Mouse (Mus musculus) c-Kit-positive CD71-positive TER-119-positive erythroid progenitor cells, embryonic 14.5 days (primary cell): ENCODE measurements around the gene Rpl36a.

ENCODE experiments used
- DNase-seq: peaks from one replicate; pipeline ENCODE4 v3.0.0-alpha.2; 2013; ENCODE audit warnings: low spot score

Rpl36a gene

DNA sequence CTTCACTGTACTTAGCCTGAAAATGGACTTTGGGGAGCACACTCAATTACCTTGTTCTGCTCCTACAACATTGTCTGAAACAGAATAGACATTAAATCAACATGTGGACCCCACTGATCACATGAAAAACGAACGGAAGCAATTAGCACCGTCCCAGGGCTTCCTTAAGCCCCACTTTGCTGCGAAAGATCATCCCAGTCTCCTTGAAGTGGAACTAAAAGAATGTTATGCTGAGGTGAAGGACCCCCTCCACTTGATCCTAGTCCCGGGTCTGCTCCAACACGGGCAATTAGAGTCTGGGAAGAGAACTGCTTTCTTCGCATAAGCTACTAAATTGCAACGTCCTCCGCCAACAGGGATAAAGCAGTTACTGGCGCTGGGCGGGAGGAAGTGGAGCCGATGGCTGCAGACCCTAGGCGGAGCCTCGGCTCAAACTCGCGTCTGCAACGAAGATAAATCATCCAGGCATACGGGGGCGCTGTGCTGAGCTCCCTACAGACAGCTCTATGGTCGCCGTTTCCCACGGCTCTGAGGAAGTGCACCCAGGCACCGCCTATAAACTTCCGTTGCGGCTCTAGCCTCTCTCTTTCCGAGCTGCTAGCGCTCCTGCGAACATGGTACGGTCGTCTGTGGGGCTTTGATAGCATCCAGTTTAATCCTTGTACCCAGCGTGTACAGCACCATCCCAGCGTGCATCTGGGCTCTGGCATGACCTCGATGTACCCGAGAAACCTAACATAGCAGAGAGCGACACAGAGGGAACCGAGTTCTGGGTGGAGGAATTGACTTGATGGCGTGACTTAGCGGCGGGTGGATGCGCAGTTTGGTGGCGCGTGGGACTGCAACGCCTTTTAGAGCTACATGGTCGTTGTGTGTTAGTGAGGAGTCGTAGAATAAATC, at the start of gene Rpl36a:
Gene Rpl36a, plus strand, starts transcription at position 552 of the 900 bp plus-strand sequence.
- DNase-seq: peak; percentile 87

DNA sequence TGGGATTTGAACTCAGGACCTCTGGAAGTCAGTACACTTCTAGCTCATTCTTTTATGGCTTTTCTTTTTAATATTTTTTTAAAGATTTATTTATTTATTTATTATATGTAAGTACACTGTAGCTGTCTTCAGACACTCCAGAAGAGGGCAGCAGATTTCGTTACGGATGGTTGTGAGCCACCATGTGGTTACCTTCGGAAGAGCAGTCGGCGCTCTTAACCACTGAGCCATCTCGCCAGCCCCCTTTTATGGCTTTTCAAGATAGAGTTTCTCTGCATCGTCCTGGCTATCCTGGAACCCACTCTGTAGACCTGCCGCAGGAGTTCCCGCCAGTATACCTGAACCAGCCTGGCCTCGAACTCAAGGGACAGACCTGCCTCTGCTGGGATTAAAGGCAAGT, 45.7 kb upstream of the Rpl36a start:
- peak; percentile 36 for DNase-seq

DNA sequence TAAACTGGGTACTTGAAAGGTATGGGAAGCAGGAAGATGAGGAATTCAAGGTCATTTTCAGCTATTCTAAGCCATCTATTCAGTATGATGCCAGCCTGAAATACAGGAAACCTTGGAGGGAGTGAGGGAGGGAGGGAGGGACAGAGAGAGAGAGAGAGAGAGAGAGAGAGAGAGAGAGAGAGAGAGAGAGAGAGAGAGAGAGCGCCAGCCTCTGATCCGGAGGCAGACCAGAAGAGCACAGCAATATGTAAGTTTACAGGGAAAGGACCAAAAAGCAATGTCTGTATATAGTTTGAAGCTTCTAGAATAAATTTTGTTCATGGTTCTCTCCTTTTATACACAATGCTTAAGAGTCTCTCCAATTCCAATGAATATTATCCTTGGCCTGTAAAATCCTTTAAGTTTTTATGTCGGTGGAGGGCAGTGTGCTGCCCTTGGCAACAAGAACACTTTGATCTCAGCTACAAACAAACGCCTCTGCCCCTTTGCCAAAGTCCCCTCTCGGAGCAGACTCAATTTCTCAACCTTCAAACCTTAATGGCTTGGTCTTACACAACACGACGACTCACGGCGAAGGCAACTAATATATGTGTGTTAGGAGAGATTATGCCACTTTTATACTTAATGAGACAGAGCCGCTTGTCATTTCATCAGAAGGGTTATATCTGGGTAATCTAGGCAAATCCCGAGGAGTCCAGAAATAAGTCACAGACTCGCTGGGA, 44.9 kb upstream of the Rpl36a start:
- no peak for DNase-seq

DNA sequence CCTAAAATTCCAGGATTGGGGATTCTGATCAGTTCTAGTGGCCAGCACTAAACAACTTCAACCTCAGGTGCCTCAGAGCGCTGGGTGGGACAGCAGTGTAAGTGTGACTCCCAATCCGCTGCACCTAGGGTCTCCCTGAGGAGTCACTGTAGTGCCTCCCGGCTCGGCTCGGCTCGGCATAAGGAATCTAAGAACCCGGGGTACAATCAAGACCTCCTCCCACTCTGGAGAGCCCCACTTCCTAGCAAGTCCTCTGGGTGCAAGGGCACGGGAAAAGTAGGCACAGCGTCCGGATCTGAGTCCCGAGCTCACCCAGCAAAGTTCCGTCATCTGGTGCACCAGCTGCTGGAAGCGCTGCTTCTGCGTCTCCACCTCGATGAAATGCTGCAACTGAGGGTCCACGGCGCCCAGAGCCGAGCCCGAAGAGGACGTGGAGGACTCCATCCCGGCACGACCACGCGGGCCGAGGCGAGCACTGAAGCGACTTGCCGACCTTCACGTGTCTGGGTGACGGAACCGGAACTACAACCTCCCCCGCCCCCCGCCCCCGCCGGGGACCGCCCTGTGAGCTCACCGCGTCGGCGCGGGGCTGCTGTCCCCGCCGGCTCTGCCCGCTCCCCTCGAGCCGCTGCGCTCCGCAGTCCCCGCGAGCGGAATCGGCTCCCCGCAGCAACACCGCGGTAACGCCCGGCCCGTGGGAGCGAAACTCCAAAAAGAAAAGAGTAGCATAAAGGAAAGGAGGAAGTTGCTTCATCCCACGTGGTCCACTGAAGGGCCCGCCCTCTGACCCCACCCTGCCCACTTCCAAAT, 44.1 kb upstream of the Rpl36a start, which contains the start of gene Timm8a1:
Gene Timm8a1, minus strand, starts transcription at position 721 of the 810 bp plus-strand sequence.
- DNase-seq: peak; percentile 63

DNA sequence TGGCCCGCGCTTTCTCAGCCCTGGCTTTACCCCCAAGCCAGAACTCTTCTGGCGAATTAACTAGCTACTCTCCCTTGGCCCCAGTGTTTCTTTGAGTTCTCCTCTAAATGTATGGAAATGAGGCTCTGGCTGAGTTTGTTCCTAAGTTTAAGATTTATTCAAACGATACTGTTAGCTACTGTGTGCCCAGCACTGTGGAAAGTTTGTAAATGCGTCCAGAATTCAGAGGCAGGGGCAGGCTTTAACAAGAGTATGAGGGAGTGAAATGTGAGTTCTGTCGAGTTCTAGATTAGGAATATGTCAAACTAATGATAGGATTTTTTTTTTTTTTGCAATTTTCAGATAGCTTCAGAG, 43.5 kb upstream of the Rpl36a start:
- no peak for DNase-seq

DNA sequence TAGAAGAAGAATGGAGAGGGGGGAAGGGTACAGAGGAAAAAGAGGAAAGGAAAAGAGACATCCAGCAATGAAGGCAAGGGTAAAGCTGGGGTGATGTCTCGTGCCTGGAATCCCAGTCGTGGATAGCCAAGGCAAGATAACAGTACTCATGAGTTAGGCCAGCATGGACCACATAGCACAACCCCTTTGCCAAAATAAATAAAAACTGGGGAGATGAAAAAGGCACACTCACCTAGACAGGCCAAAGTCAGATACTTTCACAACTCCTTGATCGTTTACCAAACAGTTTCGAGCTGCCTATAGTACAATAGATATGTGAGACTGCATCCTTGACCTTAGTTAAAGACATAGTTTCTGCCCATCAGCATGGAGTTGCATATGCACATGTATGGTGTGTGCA, 38.1 kb upstream of the Rpl36a start:
- DNase-seq: no peak

DNA sequence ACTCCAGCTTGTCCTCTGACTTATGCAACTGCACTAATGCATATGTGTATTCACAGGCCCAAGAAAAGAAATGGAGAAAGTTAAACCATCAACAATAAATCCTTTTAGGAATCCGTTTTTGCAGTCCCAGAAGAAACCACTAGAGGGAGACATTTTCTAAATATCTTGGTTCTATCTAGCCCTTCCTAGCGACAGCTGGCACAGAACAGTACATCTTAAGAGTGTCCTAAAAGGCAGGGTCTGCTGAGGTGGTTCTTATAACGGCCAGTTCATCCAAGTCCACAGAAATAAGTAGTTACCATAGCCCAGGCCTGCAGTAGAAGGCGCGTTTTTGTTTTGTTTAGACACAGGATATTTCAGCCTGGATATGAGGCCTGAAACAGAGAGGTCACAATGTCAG, 34.6 kb upstream of the Rpl36a start:
- peak; percentile 52 for DNase-seq

DNA sequence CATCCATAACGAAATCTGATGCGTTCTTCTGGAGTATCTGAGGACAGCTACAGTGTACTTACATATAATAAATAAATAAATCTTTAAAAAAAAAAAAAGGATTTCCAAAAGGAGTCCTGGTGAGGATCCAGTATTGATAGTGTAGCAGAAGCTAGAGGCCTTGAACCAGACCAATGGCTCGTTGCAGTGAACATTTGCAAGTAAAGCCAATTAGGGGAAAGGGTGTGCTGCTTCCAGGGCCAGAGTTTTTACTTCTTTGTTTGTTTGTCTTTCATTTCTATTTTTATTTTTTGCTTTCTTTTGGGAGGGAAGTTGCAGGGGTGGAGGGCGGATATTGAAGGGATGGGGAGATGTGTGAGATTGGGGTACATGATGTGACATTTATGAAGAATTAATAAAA, 32.1 kb upstream of the Rpl36a start:
- no peak for DNase-seq

DNA sequence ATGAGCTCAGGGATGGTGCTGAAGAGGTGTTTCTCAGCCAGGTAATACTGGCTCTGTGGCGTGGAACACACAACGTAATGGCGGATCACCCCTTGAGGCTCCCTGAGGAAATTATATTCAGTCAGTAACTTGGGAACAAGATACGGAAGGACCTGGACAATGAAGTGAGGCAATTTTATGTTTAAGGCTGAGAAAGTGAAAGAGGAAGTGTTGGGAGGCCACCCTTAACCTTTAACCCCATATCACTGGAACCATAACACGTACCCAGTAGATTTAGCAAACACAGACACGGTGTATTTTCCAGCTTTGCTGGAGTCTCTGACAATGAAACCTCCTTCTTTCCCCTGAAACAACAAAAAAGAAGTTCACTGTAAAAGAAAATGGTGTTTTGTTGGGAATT, 31.0 kb upstream of the Rpl36a start:
- DNase-seq: no peak

DNA sequence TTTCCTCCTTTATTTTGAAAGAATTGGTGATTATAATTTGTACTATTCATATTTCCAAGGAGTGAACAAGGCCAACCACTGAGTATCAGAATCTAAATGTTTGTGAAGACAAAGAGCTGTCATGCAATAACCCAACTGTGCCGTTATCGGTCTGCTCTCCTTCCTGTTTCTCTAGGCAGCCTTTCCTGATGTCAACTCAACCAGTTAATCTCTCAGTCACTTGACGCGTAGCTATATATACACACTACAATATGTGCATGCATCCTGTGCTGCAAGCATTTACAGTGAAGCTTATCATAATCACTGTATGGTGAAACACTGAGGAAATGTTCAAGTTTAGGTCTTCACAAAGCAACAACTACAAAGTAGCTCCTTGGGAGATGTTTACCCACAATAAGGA, 21.1 kb upstream of the Rpl36a start:
- DNase-seq: no peak

DNA sequence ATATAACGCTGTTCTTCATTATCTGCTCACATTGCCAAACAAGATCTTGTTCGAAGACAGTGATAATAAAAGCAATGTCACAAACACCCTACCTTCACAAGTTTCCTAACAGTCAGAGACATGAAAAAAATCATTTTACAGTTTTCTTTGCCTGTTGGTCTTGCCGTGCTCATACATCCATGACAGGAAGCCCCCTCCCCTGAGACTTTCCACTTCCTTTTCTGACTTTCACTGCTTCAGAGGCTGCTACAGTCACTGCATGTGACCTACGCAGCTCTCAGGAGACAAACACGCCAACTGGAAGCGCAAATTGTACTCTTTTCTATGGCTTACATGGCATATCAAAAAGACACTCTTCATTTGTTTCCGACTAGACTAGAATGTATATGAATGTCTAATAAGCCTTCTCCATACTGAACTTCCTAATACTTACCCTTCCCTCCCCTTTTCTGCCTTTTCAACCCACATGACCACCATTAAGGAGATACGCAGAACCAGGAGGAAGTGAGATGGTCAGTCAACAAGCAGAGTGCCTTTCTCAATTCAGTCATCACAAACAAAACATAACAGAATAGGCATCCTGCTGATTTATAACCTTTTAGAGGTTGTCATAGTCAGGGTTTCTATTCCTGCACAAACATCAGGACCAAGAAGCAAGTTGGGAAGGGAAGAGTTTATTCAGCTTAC, 18.8 kb upstream of the Rpl36a start:
- DNase-seq: no peak

DNA sequence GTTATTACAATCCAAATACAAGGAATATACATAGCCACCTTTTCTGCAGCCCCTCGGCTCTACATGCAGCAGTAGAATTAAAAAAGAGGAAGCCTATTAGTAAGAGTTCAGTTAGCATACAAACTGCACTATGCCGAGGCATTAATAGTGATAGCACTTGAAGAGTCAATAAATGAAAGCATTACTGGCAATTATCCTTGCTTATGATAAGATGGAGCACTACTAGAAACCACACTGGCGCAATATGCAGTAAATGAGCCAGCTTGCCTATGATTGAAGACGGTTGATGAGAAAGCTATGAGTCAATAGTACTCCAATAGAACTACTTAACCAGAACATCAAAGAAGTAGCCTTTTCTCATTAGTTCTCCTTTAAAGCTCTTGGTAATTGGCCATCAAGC, 7.6 kb upstream of the Rpl36a start:
- DNase-seq: no peak

DNA sequence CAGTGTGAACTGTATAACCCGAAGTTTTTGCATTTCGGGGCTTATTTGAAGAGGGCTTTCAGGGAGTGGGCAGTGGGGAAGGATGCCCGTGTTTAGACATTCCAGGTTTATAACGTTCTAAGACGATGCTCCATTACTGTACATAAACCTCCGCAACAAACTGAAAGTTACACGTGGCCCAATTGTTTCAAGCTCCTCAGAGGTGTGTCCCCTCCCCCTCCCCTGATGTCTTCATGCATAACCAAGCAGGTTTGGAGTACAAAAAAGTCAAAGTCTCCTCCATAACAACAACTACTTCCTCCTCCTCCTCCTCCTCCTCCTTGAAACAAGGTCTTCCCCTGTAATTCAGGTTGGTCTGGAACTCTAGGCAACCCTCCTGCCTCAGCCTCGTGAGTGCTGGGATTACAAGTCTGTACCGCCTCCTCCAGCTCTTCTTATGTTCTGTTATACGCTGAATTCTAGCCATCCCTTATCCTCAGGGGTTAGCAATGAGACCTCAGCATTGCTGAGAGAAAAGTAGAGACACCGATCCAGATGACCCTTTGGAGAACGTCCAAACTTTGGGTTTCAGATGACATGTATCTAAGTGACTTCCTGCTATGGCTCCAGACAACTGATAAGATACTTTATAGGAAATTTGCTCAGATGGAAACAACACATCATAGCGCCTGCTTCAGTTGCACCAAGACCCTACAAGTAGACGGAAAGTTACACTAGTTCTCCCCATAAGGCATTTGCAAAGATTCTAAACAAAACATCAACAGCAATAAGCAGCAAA, 4.7 kb upstream of the Rpl36a start:
- DNase-seq: no peak

DNA sequence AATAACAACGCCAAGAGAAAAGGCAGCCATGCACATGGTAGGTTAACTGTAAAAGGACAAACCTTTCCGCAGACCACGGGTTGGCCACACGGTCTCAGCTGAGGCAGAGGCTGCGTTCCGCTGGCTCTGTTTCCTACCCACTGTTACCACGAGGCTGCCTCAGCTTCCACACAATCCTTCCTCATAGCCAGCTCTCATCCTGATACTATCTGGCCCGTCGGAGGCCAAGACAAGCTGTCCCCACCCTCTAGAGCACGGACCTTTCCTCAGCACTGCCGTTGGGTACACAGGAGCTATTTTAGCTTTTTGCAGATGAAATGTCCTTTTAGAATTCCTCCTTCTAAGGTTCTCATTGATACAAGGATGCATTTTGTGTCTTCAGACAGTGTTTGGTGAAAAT, 3.2 kb upstream of the Rpl36a start:
- no peak for DNase-seq

DNA sequence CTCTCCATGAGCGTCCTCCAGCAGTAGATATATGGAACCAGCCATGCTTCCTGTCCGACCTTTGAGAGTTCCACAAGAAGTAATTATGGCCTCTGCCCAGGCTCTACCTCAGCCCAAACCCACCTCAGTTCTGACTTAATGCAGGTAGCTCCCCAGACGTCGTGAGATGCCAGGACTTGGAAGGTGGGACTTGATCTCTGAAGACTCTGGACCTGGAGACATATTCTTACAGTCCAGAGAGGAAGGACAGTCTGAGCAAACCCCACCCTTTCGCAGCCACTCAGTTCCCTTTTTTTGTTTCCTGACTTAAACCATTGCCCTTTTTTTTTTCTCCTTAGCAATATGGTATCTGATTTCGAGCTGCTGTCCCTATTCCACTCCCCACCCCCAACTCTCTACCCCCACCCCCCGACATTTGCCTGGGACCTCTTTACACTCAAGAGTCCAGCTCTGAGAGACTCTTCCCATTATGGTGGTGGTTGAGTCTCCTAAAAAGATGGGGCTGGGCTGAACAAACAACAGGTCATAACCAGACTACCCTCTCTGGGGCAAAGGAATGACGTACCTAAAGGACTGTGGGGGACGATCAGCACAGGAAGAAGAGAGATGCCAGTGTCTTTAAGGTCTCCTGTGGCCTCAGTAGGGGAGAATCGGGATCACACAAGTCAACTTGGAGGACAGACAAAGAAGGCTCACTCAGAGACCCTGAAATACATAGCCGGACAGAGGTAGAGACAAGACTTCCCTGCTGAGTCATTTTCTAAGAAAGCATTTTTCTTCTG, 2.4 kb upstream of the Rpl36a start, which contains the start of gene Btk:
Gene Btk, minus strand, starts transcription at position 683 of the 782 bp plus-strand sequence.
- no peak for DNase-seq

DNA sequence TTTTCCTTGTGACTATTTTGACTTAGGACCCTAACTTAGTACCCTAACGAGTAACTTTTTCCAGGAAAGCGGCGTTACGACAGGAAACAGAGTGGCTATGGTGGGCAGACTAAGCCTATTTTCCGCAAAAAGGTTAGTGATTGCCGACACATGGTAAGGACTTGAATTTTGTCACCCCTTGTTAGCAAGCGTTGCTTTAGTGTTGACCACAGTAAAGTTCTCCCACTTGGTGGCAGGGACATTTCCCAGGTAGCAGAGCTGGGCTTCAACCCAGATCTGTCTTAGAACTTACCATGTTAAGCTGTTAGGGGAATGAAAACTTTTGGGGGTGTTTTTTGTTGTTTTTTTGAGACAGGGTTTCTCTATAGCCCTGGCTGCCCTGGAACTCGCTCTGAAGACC, 993 bp downstream of the Rpl36a start:
- no peak for DNase-seq

DNA sequence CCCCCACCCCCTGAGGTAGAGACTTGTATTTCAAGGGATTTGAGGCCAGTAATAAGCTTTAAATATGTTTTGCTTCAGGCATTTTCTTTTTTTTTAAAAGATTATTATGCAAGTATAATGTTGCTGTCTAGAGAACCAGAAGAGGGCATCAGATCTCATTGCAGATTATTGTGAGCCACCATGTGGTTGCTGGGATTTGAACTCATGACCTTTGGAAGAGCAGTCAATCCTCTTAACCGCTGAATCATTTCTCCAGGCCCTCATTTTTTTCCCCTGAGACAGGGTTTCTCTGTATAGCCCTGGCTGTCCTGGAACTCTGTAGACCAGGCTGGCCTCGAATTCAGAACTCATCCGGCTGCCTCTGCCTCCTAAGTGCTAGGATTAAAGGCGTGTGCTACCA, 2.8 kb downstream of the Rpl36a start:
- DNase-seq: no peak

DNA sequence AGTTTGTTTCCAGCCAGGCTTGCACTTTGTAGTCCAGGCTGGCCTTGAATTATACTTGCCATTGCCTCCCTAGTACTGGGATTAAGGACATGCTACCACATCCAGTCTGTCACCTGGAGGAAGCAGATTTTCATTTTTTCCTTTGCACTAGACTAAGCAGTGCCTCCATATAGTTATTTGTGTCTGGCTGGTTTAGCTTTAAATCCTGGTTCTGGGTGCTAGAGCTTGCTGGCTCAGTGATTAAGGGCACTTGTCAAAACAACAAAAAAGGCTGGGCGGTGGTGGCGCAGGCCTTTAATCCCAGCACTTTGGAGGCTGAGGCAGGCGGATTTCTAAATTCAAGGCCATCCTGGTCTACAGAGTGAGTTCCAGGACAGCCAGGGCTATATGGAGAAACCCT, 3.5 kb downstream of the Rpl36a start:
- DNase-seq: no peak

DNA sequence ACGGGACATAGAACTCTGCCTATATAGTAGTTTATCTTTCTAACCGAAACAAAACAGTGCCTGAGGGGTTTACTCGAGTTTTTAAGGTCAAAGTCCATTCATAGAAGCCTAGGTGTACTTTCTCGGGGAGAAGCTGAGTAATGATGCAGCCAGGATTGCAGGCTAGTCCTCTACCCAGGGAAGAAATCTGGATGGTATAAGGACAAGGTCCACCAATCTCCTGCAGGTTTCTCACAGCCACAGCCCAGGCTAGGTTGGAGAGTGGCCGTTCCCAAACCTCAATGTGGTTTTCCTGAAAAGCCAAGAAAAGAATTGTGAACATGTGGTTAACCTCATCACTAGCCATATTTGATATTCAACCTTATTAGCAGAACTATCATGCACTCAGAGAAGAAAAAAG, 4.4 kb downstream of the Rpl36a start:
- no peak for DNase-seq

DNA sequence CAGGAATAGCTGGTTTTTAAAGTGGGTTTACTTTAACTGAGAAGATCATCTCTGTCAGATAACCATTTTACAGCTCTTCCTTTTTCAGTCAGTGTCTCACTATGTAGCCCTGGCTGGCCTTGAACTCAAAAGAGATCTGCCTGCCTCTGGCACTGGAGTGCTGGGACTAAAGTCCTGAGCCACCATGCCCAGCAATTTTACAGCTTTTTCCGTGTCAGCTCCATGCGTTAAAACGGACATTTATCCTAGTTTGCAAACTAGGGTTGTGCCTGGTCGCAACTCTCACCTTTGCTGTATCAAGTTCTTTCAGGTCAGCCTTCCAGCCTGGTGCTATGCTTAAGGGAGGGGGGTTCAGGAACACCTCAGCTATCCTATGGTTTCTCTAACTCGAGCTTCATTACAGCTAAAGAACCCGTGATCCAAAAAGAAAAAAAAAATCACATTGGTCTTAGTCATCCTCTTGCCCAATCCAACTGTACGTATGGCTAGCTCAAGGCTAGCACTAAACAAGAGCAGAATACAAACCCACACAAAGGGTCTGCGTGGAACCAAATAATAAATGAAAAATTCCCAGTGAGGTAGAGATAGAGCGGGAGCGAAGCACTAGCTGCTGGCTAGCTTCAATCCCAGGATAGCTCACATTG, 14.6 kb downstream of the Rpl36a start:
- DNase-seq: no peak
